Mouse (Mus musculus): ENCODE measurements around the gene Thbs3.
"Not testable (repeated sequence)": the region's sequence is repeated elsewhere in the genome, so short reads cannot be mapped to it uniquely, and the experiment has no call there.

Thbs3 gene

GRCm38 (mm10) chr3:89195979-89196877, 18.8 kb upstream of the Thbs3 start:
- DNase-seq (ENCODE audit: low spot score), result peak; percentile 88

- DNase-seq (ENCODE audit: low spot score), result no peak
Measured at GRCm38 (mm10) chr3:89199839-89200238, 15.1 kb upstream of the Thbs3 start.

GRCm38 (mm10) chr3:89202253-89203141, 12.5 kb upstream of the Thbs3 start, which contains the start of gene Gba:
TSS of gene Gba (plus strand) at chr3:89202928.
- DNase-seq (ENCODE audit: low spot score), result peak; percentile 78

- DNase-seq (ENCODE audit: low spot score), result no peak
Measured at GRCm38 (mm10) chr3:89203142-89203514, 11.9 kb upstream of the Thbs3 start.

GRCm38 (mm10) chr3:89206079-89206478, 8.9 kb upstream of the Thbs3 start:
- no peak for DNase-seq (ENCODE audit: low spot score)

- DNase-seq (ENCODE audit: low spot score), result no peak
Measured at GRCm38 (mm10) chr3:89206695-89207094, 8.3 kb upstream of the Thbs3 start.

GRCm38 (mm10) chr3:89208075-89208657, 6.8 kb upstream of the Thbs3 start:
- no peak for DNase-seq (ENCODE audit: low spot score)

- no peak for DNase-seq (ENCODE audit: low spot score)
Measured at GRCm38 (mm10) chr3:89208736-89209135, 6.2 kb upstream of the Thbs3 start.

GRCm38 (mm10) chr3:89209731-89210130, 5.2 kb upstream of the Thbs3 start:
- DNase-seq (ENCODE audit: low spot score), result no peak

GRCm38 (mm10) chr3:89210162-89210561, 4.8 kb upstream of the Thbs3 start:
- no peak for DNase-seq (ENCODE audit: low spot score)

- no peak for DNase-seq (ENCODE audit: low spot score)
Measured at GRCm38 (mm10) chr3:89210731-89211130, 4.2 kb upstream of the Thbs3 start.

- peak; percentile 94 for DNase-seq (ENCODE audit: low spot score)
Measured at GRCm38 (mm10) chr3:89213803-89214530, 1.0 kb upstream of the Thbs3 start.

GRCm38 (mm10) chr3:89215853-89216252, 873 bp downstream of the Thbs3 start:
- DNase-seq (ENCODE audit: low spot score), result peak; percentile 75

- not testable (repeated sequence) for DNase-seq (ENCODE audit: low spot score)
Measured at GRCm38 (mm10) chr3:89216407-89216806, 1.4 kb downstream of the Thbs3 start.

- DNase-seq (ENCODE audit: low spot score), result no peak
Measured at GRCm38 (mm10) chr3:89218271-89218670, 3.3 kb downstream of the Thbs3 start.

- DNase-seq (ENCODE audit: low spot score), result no peak
Measured at GRCm38 (mm10) chr3:89219546-89219945, 4.6 kb downstream of the Thbs3 start.

GRCm38 (mm10) chr3:89221167-89221566, 6.2 kb downstream of the Thbs3 start:
- no peak for DNase-seq (ENCODE audit: low spot score)

GRCm38 (mm10) chr3:89224796-89225195, 9.8 kb downstream of the Thbs3 start:
- no peak for DNase-seq (ENCODE audit: low spot score)

GRCm38 (mm10) chr3:89225321-89225815, 10.4 kb downstream of the Thbs3 start:
- DNase-seq (ENCODE audit: low spot score), result no peak

GRCm38 (mm10) chr3:89225918-89226317, 10.9 kb downstream of the Thbs3 start:
- no peak for DNase-seq (ENCODE audit: low spot score)

GRCm38 (mm10) chr3:89226361-89226760, 11.4 kb downstream of the Thbs3 start:
- DNase-seq (ENCODE audit: low spot score), result no peak

Measured in ovary, postnatal 36 days (tissue).